Mouse (Mus musculus) bone marrow macrophage, adult 2 months (primary cell): ENCODE measurements at regions not wholly inside any gene's neighbourhood (a gene's known extent, or its start where the extent isn't known, plus 50 kb on each side); places are given as distances from the start of the nearest gene placed in this dataset.

Experiments
- CTCF ChIP-seq: IDR thresholded peaks from 2 replicates; pipeline ENCODE4 v1.5.1; 2012; ENCODE audit warnings: low read depth, mild to moderate bottlenecking, low read length, moderate library complexity
- POLR2A ChIP-seq: IDR thresholded peaks from 2 replicates; pipeline ENCODE4 v1.6.1; 2012; ENCODE audit warnings: mild to moderate bottlenecking, low read depth, low read length, borderline replicate concordance

- TF ChIP-seq CTCF (no peak), POLR2A (no peak)
These were observed 114.6 kb upstream of the Btg1 start for GRCm38 (mm10) chr10:96502090-96502728.
